Mouse (Mus musculus): ENCODE measurements around the gene Gdpd1.

Gdpd1 gene

DNA sequence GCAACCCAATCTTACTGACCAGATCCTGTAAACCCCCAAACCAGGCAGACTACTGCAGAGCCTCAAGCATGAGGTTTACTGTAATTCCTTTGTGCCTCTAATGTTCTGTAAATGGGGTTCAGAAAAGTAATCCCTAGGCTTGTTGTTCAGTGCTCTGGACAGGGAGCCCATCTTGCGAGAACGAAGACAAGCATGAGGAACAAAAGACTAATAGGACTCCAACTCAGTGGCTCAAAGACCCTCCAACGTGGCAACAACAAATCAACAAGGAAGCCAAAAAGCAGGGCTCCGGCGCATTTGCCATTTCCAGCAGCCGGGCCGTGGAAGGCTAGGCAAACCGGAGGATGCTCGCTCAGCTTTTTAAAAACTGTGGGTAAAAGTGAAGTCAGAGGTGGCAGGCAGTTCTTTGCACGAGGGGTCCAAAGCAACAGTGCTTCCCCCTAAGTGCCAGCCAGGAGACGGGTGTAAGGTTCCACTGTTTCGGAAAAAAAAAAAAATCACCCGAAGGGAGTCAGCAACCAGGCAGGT lies 81.3 kb downstream of the Gdpd1 start:
- DNase-seq (ENCODE audit: low read depth, low spot score), result no peak

DNA sequence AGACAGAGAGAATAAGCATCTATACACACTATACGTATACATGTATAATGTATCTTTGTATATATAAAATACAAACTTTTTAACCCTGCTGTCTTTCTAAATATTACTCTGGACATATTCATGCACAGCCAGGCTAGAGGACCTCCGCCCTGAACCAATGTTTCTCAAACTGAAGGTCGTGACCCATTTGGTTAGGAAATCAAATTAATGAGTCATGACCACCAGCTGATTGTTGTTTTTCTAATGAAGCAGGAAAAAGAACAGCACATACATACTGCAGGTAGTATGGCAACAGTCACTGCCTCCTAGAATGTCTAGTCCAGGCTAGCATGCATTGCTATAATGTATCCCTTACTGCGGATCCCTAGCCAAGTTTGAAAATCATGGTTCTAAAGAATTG lies 82.6 kb downstream of the Gdpd1 start:
- DNase-seq (ENCODE audit: low read depth, low spot score), result no peak

DNA sequence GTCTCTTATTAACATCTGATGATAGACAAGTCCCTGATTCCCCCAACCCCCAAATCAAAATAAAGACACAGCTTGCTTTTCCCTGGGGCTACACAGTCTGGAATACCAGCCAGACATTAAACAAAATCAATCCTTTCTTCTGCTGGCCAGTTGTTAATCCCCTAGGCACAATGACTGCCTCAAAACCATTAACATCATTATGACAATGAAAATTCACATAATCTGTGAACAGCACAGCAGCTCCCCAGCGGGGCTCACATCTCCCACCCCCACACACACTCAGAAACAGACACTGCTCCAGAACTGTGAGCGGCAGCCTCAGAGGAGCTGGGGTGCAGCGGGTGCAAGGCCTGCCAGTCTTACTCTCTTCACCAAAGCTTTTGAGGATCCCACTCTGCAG lies 83.6 kb downstream of the Gdpd1 start:
- DNase-seq (ENCODE audit: low read depth, low spot score), result no peak

DNA sequence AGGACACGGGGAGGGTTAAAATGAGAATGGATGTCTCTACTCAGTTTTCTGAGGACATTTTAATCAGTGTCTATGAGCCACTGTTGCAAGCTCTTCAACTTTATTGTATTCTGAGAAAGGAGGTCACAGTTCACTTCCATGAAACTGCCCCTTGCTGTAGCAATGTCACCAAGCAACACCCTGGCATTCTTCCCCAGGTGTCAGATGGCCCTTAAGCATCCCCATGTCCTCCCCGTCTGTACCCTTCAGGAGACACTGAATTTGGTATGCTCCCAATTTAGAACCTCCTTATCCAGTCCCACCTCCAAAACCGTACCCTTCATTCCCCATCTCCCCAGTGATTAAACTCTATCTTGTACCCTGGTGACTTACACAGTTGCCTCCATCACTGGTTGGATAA lies 88.9 kb downstream of the Gdpd1 start:
- DNase-seq (ENCODE audit: low read depth, low spot score), result no peak

All from WW6 (cell line).